Mouse (Mus musculus): Measurements from ENCODE around the gene Btbd35f19. TPM values are rescaled to one million over a fixed set of nuclear protein-coding genes. Genes with fewer than 3 reads are reported as not detected.
"Not testable (repeated sequence)": the region's sequence is repeated elsewhere in the genome, so short reads cannot be mapped to it uniquely, and the experiment has no call there.

Gene Btbd35f19
- polyA plus RNA-seq (2012; ENCODE audit: insufficient read depth, low replicate concordance), result not detected in 2 replicates

DNA sequence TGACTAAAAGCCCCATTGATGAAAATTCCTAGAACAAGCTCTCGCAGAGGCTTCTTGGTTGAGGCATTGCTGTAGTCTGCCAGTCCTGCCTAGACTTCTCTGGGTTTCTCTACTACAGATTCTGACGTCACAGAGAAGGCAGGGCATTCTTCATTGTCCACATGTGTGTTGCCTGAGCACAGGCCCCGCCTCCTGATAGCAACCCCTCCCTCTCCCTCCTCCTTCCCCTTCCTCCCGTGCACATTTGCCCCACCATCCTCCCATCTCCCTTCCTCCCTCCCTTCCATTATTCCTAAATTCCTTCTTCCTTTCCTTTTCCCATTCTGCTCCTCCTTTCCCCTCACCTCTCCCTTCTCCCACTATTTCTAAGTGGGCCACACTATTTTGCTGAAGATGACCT lies at the start of gene Btbd35f19:
TSS of gene Btbd35f19 (minus strand) at position 101 of the 400 bp plus-strand sequence.
- not testable (repeated sequence) for H3K36me3 ChIP-seq (replicated peaks; ENCODE audit: low read length); H3K9me3 ChIP-seq; H3K27me3 ChIP-seq (replicated peaks); H3K4me3 ChIP-seq (replicated peaks); H3K4me1 ChIP-seq

DNA sequence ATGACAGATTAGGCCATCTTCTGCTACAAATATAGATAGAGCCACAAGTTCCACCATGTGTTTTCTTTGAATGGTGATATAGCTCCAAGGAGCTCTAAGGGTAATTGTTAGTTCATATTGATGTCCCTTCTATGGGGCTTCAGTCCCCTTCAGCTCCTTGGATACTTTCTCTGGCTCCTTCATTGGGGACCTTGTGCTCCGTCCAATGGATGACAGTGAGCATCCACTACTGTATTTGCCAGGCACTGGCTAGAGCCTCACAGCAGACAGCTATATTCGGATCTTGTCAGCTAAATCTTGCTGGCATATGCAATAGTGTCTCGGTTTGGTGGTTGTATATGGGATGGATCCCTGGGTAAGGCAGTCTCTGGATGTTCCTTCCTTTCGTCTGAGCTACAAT lies 41.8 kb downstream of the Btbd35f19 start:
- not testable (repeated sequence) for H3K9me3 ChIP-seq; H3K27me3 ChIP-seq (replicated peaks); H3K4me3 ChIP-seq (replicated peaks); H3K36me3 ChIP-seq (replicated peaks; ENCODE audit: low read length); H3K4me1 ChIP-seq

- H3K9me3 ChIP-seq; H3K36me3 ChIP-seq (replicated peaks; ENCODE audit: low read length); H3K27me3 ChIP-seq (replicated peaks); H3K4me1 ChIP-seq; H3K4me3 ChIP-seq (replicated peaks): not testable (repeated sequence)
Measured at GRCm38 (mm10) chrX:31336154-31336553, 47.6 kb downstream of the Btbd35f19 start, which contains the start of gene Btbd35f26. Btbd35f26 (plus strand) TSS chrX:31336454.

Other genes starting within 250 kb of the Btbd35f19 start
- not detected in 2 replicates for gene Spin2f, start 130.0 kb downstream of the Btbd35f19 start, polyA plus RNA-seq (2012; ENCODE audit: insufficient read depth, low replicate concordance)
- not detected in 2 replicates for gene Btbd35f26, start 47.5 kb downstream of the Btbd35f19 start, polyA plus RNA-seq (2012; ENCODE audit: insufficient read depth, low replicate concordance)
- not detected in 2 replicates for gene Gm21883, start 190.4 kb upstream of the Btbd35f19 start, polyA plus RNA-seq (2012; ENCODE audit: insufficient read depth, low replicate concordance)
- 0.32 TPM in 1 of 2 replicates, not detected in the other for gene Spin2e, start 235.0 kb upstream of the Btbd35f19 start, polyA plus RNA-seq (2012; ENCODE audit: insufficient read depth, low replicate concordance)